Mouse (Mus musculus) gastrocnemius, postnatal 14 days (tissue): ENCODE results near the gene Timp4. TPM values are rescaled to one million over a fixed set of nuclear protein-coding genes. Genes with fewer than 3 reads are reported as not detected.
A peak's percentile ranks its signal among the peaks of the same experiment; 100 is the strongest.

Experiments used
- DNase-seq: peaks from one replicate; pipeline ENCODE4 v3.0.0; 2021; ENCODE audit warnings: mixed read lengths
- intact Hi-C: fragments of 180-260 bp; cut with DNase I; formaldehyde crosslinking; loops from one replicate; pipeline ENCODE4 v1.15.1; 2025; ENCODE audit warnings: low total_unique reads
- long read RNA-seq, 2 experiments: library from polyadenylated mRNA; stranded (forward); transcript quantifications; one replicate each; pipeline ENCODE4 v2.0.0; 2021
- total RNA-seq, 2 experiments: library from RNA; stranded (reverse); gene quantifications; 2 replicates each; pipeline ENCODE4 v1.2.3; 2021

The Timp4 gene
- 10 to 100 TPM; 11.1 to 25.9 TPM for total RNA-seq
- long read RNA-seq, experiment 1, full-length matches to known transcripts, result 54 of 62 reads
- long read RNA-seq, experiment 1, partial matches to known transcripts, result 1 of 62 reads
- long read RNA-seq, experiment 1, other reads (novel, unspliced or antisense), result 7 of 62 reads
- long read RNA-seq, experiment 2, full-length matches to known transcripts, result 63 of 68 reads
- long read RNA-seq, experiment 2, partial matches to known transcripts, result 0 of 68 reads
- long read RNA-seq, experiment 2, other reads (novel, unspliced or antisense), result 5 of 68 reads

DNA sequence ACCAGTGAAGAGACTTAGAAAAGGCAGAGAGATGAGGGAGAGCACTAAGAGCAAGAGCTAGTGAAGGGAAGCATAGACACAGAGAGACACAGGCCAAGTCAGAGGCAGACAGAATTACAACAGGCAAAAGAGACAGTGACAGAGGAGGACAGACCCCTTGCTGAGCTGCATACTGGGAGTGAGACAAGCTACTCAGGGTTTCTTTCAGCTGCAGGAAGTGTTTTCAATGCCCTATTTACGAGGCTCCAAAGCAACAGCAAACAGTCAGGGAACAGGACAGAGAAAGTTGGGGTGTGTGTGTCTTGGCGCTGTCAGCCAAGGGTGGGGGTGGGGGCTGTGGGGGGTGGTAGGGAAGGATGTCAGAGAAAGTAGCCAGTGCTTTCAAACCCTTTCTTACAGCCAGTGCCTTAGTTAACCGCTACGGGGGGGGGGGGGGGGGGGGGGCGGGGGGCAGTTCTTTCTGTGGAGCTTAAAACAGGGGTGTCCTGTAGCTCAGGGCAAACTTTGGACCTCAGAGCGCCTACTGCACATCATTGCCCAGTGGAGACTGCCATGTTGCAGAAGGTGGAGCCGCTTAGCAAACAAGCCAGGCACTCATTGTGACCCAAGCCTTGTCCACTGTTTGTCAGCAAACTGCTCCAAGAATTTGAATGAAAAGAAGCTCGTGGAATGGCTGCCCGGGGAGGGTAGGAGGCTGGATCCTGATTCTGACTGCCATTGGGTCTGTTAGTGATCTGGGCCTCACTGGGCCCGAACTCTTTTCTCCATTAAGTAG is at the start of gene Timp4:
Gene Timp4 (minus strand): TSS at position 107 of the 775 bp plus-strand sequence.
- intact Hi-C loops, result no loop called here
- no peak for DNase-seq

DNA sequence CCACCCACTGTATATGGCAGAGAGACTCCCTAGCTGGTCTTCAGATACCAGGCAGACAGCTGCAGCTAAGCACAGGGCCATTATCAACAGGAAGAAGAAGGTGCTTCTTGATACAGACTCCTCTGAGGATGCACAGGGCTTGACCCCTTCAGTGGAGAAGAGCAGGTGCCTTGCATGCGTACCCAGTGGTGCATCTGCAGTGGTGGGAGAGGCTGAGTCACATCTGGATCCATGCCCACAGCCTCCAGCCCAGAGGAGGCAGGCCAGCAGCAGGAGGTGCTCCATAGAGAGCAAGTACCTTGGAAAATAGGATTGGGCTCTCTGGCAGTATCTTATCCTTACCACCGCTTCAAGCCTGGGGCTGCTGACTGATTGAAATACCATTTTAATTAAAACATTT is 41.9 kb upstream of the Timp4 start:
- intact Hi-C loops, result no loop called here
- DNase-seq, result no peak

GRCm38 (mm10) chr6:115292621-115293020 is 40.6 kb upstream of the Timp4 start:
- intact Hi-C loops, result no loop called here
- DNase-seq, result no peak

DNA sequence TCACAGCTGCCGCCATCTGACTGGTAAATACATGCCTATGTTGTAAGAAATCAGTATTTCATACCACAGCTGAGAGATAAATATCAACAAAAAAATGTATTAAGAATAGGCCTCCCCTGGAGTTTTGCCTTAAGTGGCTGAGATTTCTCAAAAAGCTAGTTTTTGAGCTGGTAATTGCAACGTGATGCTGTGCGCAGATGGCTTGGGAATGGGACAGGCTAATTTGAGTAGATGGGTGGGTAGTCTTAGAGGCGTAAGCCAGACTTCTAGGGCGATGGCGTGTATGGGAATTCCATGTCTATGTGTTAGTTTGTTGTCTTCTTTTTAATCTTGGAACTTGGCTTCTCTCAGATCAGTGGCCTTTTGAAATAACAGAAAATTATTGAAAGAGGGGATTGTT is 39.8 kb upstream of the Timp4 start:
- intact Hi-C loops, result no loop called here

DNA sequence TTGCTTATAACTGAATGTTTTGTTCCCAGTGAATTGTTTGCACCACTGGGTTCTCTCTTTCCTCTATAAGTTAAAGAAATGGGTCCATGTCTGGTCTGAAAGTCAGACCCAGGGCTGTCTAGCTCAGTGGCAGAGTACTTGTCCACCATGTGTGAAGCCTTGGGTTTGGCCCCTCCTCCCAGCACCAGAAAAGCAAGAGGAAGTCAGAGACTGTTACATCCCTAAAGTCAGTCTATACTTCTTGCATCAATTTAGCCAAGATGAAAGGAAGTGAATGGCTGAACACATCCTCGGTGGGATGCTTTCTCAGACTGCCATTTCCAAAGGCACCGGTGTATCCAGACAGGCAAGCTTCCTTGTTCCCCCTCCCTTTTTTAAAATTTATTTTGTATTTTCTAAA is 39.1 kb upstream of the Timp4 start:
- intact Hi-C loops, result no loop called here
- no peak for DNase-seq

More for the DNA sequence above, 39.8 kb upstream of the Timp4 start:
- DNase-seq, result no peak

- intact Hi-C loops, result no loop called here
- DNase-seq, result no peak
Observed at GRCm38 (mm10) chr6:115290561-115290960, 38.6 kb upstream of the Timp4 start.

GRCm38 (mm10) chr6:115288223-115288622 is 36.2 kb upstream of the Timp4 start:
- no peak for DNase-seq
- intact Hi-C loops, result no loop called here

- intact Hi-C loops, result no loop called here
- DNase-seq, result no peak
Observed at GRCm38 (mm10) chr6:115286441-115286840, 34.4 kb upstream of the Timp4 start.

- intact Hi-C loops, result no loop called here
- no peak for DNase-seq
Observed at GRCm38 (mm10) chr6:115284153-115284552, 32.1 kb upstream of the Timp4 start.

DNA sequence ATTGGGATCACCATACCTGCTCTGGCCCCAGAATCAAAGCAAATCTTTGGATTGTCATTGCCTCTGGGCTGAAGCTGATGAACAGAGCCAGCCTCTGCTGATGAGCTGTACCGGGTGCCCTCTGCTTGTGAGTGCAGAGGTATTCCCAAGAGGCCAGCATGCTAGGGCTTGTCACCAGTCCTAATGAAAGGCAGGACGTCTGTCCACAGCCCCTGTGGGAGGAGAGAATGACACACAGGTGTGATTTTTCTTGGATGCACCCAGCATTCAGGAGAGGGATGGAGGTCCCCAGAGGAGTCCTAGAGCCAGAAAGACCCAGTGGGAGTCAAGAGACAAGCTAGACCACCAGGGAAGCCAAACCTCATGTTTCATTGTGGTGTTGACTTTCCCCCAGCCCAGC is 27.6 kb upstream of the Timp4 start:
- no peak for DNase-seq
- intact Hi-C loops, result no loop called here

DNA sequence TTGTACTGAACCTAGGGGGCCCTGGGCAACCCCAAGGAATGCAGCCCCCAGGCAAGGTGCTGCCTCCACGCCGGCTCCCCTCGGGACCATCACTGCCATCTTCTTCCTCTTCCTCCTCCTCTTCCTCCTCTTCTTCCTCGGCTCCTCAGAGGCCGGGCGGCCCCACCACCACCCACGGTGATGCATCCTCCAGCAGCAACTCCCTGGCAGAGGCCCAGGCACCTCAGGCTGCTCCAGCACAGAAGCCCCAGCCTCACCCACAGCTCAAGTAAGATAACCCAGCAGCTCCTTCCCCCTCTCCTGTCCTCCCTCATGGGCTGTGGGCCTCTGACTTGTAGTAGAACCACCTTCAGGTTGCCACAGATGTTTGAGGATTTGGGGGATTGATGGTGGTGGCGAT is 26.1 kb upstream of the Timp4 start:
- intact Hi-C loops, result no loop called here
- no peak for DNase-seq

DNA sequence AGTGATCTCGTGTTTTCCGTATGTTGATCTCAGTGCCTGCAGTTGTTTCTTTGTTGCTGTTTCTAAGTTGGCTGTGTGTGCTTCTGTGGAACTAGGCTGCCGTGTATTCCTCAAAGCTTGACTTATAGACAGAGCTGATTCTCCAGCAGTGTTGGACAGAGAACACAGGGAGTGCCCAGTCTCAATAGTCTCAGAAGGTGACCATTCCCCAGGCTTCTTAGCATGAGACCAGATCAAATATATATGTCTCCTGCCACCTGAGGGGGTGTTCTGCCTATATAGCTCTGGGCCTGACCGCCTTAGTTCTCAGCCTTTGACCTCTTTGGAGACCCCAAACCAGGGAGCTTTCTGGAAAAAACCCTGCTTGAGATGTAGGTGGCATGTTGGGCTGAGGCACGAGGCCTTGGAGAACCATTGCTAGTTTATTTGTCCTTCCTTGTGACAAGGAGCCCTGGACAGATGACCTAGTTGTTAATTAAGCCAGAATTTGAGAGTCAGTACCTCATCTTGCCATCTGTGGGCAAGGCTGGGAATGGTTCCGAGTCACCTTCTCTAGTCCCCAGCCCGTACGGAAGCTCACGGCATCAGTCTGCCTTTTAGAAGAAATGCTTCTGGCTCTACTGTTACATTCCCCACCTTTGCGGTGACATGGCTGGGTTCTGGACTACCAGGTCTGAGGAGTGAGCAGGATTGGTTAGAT is 23.3 kb upstream of the Timp4 start:
- no peak for DNase-seq
- intact Hi-C loops, result no loop called here

DNA sequence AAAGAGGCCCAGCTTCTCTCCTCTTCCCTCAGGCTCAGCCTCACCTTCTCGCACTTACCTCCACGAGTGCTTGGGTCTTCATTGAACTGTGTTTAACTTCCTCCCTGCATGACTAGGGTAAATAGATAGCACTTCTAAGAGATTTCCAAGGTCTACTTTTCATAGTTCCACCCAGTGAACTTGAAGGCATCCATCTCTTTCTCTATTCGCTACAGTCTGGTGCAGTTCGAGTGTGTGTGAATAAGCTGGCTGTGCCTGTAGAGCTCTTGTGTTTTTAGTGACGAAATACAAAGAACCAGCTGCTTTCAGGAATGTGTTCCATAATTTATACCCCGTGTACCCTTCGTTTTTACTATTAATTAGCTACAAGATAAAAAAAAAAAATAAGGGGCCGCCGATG is 22.7 kb upstream of the Timp4 start:
- DNase-seq, result no peak
- intact Hi-C loops, result no loop called here

GRCm38 (mm10) chr6:115273346-115273745 is 21.3 kb upstream of the Timp4 start:
- intact Hi-C loops, result no loop called here
- no peak for DNase-seq

- intact Hi-C loops, result no loop called here
Observed at GRCm38 (mm10) chr6:115271866-115272271, 19.9 kb upstream of the Timp4 start.

DNA sequence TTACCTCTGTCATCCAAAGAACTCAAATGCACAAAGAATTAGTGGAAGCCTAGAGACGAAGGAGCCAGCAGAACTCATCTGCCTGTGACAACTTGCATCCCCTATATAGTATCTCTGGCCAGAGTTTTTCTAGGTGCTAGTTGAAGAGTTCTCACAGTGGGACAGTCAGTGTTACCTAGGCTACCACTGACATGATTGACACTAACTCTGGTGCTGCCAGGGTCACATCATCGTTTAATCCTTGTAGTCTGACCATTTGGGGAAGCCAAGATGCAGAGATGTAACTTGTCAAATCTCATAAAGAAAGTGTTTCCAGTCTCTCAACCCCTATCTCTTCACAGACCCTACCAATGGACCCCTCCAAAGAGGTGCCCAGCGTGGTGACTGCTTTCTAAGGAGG is 19.3 kb upstream of the Timp4 start:
- no peak for DNase-seq
- intact Hi-C loops, result no loop called here

More at GRCm38 (mm10) chr6:115271866-115272271, 19.9 kb upstream of the Timp4 start:
- DNase-seq, result peak; percentile 38

- intact Hi-C loops, result no loop called here
- DNase-seq, result no peak
Observed at GRCm38 (mm10) chr6:115270085-115270484, 18.1 kb upstream of the Timp4 start.

- intact Hi-C loops, result loop anchor here (2.0 to 10.0 kb wide), 4 partner anchors 39 to 265 kb away; no protein-coding TSS in a partner anchor
Observed at GRCm38 (mm10) chr6:115269561-115269960, 17.6 kb upstream of the Timp4 start.

DNA sequence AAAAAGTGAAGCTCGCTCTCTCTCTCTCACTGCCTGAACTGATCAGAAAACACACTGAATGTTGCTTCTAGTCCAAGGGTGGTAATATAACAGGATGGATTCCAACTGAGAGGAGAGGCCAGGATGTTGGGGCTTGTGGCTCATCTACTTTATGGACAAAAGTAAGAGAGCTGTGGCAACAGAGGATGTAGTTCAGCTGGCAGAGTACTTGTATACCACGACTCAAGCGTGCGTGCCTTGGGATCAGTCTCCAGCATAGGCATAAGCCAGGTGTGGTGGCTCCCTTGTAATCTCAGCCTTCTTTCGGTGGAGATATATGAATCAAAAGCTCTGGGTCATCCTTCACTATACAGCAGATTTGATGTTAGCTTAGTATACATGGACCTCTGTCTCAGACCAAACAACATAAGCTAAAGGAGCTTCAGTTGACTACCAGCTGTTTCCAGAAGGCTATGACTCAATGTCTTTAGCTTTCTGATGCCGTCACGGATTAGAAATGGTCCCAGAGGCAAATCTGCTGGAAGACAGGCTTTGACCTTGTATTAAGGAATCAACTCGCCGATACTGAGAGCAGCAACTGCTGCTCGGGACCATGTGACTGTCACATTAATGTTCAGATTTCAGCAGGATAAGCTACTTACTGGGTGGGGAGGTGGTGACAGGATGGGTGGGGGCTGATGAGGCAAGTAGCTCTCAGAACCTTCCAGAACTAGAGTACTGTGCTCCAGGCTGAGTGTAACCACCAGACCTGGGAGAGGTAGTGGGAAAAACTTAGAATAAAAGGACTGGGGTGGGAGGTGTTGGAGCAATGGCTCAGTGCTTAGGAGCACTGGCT is 16.8 kb upstream of the Timp4 start:
- intact Hi-C loops, result loop anchor here (2.0 to 10.0 kb wide), 4 partner anchors 38 to 266 kb away; no protein-coding TSS in a partner anchor
- no peak for DNase-seq

More at GRCm38 (mm10) chr6:115269561-115269960, 17.6 kb upstream of the Timp4 start:
- no peak for DNase-seq
